Mouse (Mus musculus) kidney, embryonic 15.5 days (tissue): Measurements from ENCODE around the gene Hist1h2bh. TPM values are rescaled to one million over a fixed set of nuclear protein-coding genes. Genes with fewer than 3 reads are reported as not detected.
A peak's percentile ranks its signal among the peaks of the same experiment; 100 is the strongest.

Source experiments
- ATAC-seq: fragments of 200-750 bp; cut with Nextera tagmentation; replicated peaks from 2 replicates; pipeline ENCODE4 v1.8.0; 2017; ENCODE audit warnings: moderate TSS enrichment; ENCODE audit not compliant: low FRiP score
- H3K27ac ChIP-seq: fragments of 300-500 bp; sonication (generic); 2 replicates; pipeline ENCODE4 v1.5.1; 2015; ENCODE audit warnings: mild to moderate bottlenecking, inconsistent platforms
- H3K27me3 ChIP-seq: fragments of 300-500 bp; sonication (generic); 2 replicates; pipeline ENCODE4 v1.6.1; 2015; ENCODE audit warnings: inconsistent platforms
- H3K36me3 ChIP-seq: fragments of 300-500 bp; sonication (generic); 2 replicates; pipeline ENCODE4 v1.6.1; 2015; ENCODE audit warnings: inconsistent platforms
- H3K4me1 ChIP-seq: fragments of 300-500 bp; sonication (generic); 2 replicates; pipeline ENCODE4 v1.6.1; 2015; ENCODE audit warnings: inconsistent platforms
- H3K4me2 ChIP-seq: fragments of 300-500 bp; sonication (generic); 2 replicates; pipeline ENCODE4 v1.6.1; 2015; ENCODE audit warnings: moderate library complexity, mild to moderate bottlenecking, inconsistent platforms
- H3K4me3 ChIP-seq: fragments of 300-500 bp; sonication (generic); replicated peaks from 2 replicates; pipeline ENCODE4 v1.5.1; 2015; ENCODE audit warnings: mild to moderate bottlenecking, inconsistent platforms
- H3K9ac ChIP-seq: fragments of 300-500 bp; sonication (generic); 2 replicates; pipeline ENCODE4 v1.6.1; 2015; ENCODE audit warnings: mild to moderate bottlenecking, inconsistent platforms
- H3K9me3 ChIP-seq: fragments of 300-500 bp; sonication (generic); replicated peaks from 2 replicates; pipeline ENCODE4 v1.6.1; 2016; ENCODE audit warnings: inconsistent platforms
- WGBS: fragments of 180-500 bp; shearing (Covaris S2); methylation state at CpG from one replicate; pipeline ENCODE4 v1.1.7; 2015; ENCODE audit warnings: mixed read lengths; 5-methylcytosine and 5-hydroxymethylcytosine counted together
- polyA plus RNA-seq: library from polyadenylated mRNA; unstranded; fragments of >200 nt; fragmentation: Nextera tagmentation; extraction: Ambion mirVana; gene quantifications from 2 replicates; pipeline ENCODE4 v1.2.1, GENCODE M21; 2015

Hist1h2bh gene
- polyA plus RNA-seq, 1 experiment from 2014 or later, result 1.1 TPM

DNA sequence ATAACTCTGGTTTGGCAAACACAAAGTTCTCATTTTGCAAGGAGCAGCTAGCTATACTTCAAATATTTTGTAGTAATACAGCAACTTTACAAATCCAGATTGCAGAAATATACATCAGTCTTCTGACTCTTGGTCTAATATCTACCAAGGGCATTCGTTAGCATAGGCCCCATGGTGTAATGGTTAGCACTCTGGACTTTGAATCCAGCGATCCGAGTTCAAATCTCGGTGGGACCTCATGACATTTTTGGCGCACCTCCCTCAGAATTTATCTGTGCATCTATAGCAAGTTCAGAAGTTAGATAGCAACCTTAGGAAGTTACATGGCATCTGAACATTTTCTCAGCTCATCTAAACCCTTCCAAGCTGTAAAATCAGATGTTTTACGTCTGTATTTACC, 24.3 kb downstream of the Hist1h2bh start:
- no peaks in the 10 kb centered on the region for H3K9me3 ChIP-seq
- H3K4me2 ChIP-seq, result peak overlapping the region; percentile 77
- H3K9ac ChIP-seq, result 0 out of 2 replicates have a peak overlapping the region, but pooled peaks have one; percentile 27
- WGBS, result under 1% methylated on average over 6 of the region's 6 CpGs
- H3K4me3 ChIP-seq, result peak overlapping the region; percentile 54
- H3K27ac ChIP-seq, result peak overlapping the region; percentile 71
- peaks cover 8% of the 10 kb centered on the region for H3K4me1 ChIP-seq
- peak; percentile 61 for ATAC-seq
- no peaks in the 10 kb centered on the region for H3K27me3 ChIP-seq
- H3K36me3 ChIP-seq, result no peaks in the 10 kb centered on the region

DNA sequence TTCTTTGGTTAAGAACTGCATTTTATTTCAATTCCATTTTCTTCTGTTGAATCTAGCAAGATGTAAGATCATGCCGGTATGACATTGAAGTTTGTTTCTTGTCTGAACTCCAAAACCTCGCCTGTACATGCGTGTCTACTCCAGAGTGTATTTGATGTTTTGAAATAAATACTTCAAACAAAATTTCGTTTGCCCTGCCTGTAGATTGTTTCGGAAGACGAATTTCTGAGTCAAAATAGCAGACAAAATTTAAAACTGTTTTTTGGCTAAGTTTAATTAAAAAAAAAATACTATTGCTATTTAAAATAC, 24.9 kb downstream of the Hist1h2bh start:
- H3K9ac ChIP-seq, result 0 out of 2 replicates have a peak overlapping the region, but pooled peaks have one; percentile 26
- peak overlapping the region; percentile 51; the same call in 1 of the 2 replicates for H3K27ac ChIP-seq
- WGBS, result 1% methylated on average over 6 of the region's 6 CpGs
- no peaks in the 10 kb centered on the region for H3K27me3 ChIP-seq
- peak overlapping the region; percentile 77 for H3K4me2 ChIP-seq
- ATAC-seq, result peak; percentile 0; the same call in 1 of the 2 replicates
- H3K36me3 ChIP-seq, result no peaks in the 10 kb centered on the region
- H3K4me1 ChIP-seq, result peaks cover 8% of the 10 kb centered on the region
- no peaks in the 10 kb centered on the region for H3K9me3 ChIP-seq
- H3K4me3 ChIP-seq, result peak overlapping the region; percentile 54

GRCm38 (mm10) chr13:23517603-23518294, 25.4 kb downstream of the Hist1h2bh start:
- H3K27ac ChIP-seq, result peak overlapping the region; percentile 86
- ATAC-seq, result peak; percentile 90
- no peaks in the 10 kb centered on the region for H3K36me3 ChIP-seq
- peak overlapping the region; percentile 34; the same call in 1 of the 2 replicates for H3K9ac ChIP-seq
- peak overlapping the region; percentile 77 for H3K4me2 ChIP-seq
- H3K27me3 ChIP-seq, result no peaks in the 10 kb centered on the region
- H3K9me3 ChIP-seq, result no peaks in the 10 kb centered on the region
- H3K4me3 ChIP-seq, result peak overlapping the region; percentile 54
- WGBS, result under 1% methylated on average over 27 of the region's 27 CpGs
- peaks cover 8% of the 10 kb centered on the region for H3K4me1 ChIP-seq

- Histone ChIP-seq H3K27ac (peak overlapping the region; percentile 86), H3K9ac (peak overlapping the region; percentile 36; the same call in 1 of the 2 replicates), H3K36me3 (no peaks in the 10 kb centered on the region), H3K4me2 (peak overlapping the region; percentile 77), H3K4me1 (peaks cover 8% of the 10 kb centered on the region), H3K27me3 (no peaks in the 10 kb centered on the region), H3K4me3 (peak overlapping the region; percentile 54), H3K9me3 (no peaks in the 10 kb centered on the region)
- under 1% methylated on average over 19 of the region's 19 CpGs for WGBS
- peak; percentile 66; the same call in 1 of the 2 replicates for ATAC-seq
Observed at GRCm38 (mm10) chr13:23516822-23517602, 26.2 kb downstream of the Hist1h2bh start.

GRCm38 (mm10) chr13:23515826-23516620, 27.2 kb downstream of the Hist1h2bh start:
- 54% methylated on average over 15 of the region's 15 CpGs for WGBS
- Histone ChIP-seq H3K4me2 (peak overlapping the region; percentile 77), H3K4me1 (peaks cover 8% of the 10 kb centered on the region), H3K9me3 (no peaks in the 10 kb centered on the region), H3K27me3 (no peaks in the 10 kb centered on the region), H3K36me3 (no peaks in the 10 kb centered on the region), H3K4me3 (peak overlapping the region; percentile 54), H3K9ac (peak overlapping the region; percentile 26; the same call in 1 of the 2 replicates), H3K27ac (no peak overlapping the region; the same call in 1 of the 2 replicates)
- ATAC-seq, result no peak

GRCm38 (mm10) chr13:23515281-23515680, 27.9 kb downstream of the Hist1h2bh start:
- Histone ChIP-seq H3K27ac (no peak overlapping the region), H3K9ac (no peak overlapping the region), H3K4me3 (no peak overlapping the region), H3K9me3 (no peaks in the 10 kb centered on the region), H3K4me1 (peaks cover 12% of the 10 kb centered on the region), H3K36me3 (no peaks in the 10 kb centered on the region), H3K27me3 (no peaks in the 10 kb centered on the region), H3K4me2 (no peak overlapping the region)
- WGBS, result 79% methylated on average over 5 of the region's 5 CpGs
- no peak for ATAC-seq

DNA sequence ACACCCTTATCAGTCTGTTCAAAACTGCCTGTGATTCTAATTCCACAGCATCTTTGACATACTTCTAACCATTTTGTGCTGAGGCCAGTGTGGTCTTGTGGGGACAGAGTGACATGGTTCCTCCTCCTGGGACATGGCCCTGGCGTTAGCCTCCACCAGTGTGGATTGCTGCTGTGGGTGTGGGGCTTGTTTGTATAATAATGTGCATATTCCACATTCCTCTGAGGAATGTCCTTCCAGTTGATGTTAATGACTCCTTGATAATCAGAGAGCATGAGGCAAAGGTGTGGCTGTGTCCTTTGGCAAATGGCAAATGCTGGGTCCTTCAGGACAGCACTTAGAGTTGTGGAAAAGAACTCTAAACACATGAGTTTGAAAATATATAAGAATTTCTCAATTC, 29.7 kb downstream of the Hist1h2bh start:
- Histone ChIP-seq H3K4me2 (no peak overlapping the region), H3K27ac (no peak overlapping the region), H3K9ac (no peak overlapping the region), H3K9me3 (no peaks in the 10 kb centered on the region), H3K4me1 (peaks cover 12% of the 10 kb centered on the region), H3K4me3 (no peak overlapping the region), H3K27me3 (no peaks in the 10 kb centered on the region), H3K36me3 (no peaks in the 10 kb centered on the region)
- ATAC-seq, result no peak
- 85% methylated on average over 1 of the region's 1 CpGs for WGBS

GRCm38 (mm10) chr13:23510127-23510526, 33.1 kb downstream of the Hist1h2bh start:
- Histone ChIP-seq H3K4me3 (no peak overlapping the region), H3K9me3 (no peaks in the 10 kb centered on the region), H3K9ac (no peak overlapping the region), H3K27ac (no peak overlapping the region), H3K36me3 (no peaks in the 10 kb centered on the region), H3K4me2 (no peak overlapping the region), H3K4me1 (peaks cover 24% of the 10 kb centered on the region), H3K27me3 (no peaks in the 10 kb centered on the region)
- ATAC-seq, result no peak
- WGBS, result 39% methylated on average over 1 of the region's 1 CpGs

DNA sequence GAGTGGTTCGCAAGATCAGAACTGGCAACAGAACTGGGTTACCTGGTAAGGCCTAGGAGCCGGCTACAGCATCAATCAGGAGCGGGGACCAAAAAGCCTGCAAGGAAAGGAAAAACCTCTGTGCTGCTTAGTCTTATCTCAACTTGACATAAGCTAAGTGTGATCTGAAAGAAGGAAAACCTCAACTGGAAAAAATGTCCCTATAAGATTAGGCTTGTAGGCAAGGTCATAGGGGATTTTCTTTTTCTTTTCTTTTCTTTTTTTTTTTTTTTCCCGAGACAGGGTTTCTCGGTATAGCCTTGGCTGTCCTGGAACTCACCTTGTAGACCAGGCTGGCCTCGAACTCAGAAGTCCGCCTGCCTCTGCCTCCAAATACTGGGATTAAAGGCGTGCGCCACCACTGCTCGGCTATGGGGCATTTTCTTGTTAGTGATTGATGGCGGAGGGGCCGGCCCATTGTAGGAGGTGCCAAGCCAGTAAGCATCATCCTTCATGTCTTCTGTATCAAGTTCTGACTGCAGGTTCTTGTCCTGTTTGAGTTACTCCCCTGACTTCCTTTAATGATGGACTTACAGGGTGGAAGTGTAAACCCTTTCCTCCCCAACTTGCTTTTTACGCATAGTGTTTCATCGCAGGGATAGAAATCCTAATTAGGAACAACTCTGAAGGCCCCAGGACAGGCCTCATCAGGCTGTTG, 36.2 kb downstream of the Hist1h2bh start:
- peak overlapping the region; percentile 63 for H3K4me2 ChIP-seq
- H3K27ac ChIP-seq, result no peak overlapping the region
- H3K27me3 ChIP-seq, result no peaks in the 10 kb centered on the region
- WGBS, result 28% methylated on average over 14 of the region's 14 CpGs
- H3K36me3 ChIP-seq, result no peaks in the 10 kb centered on the region
- H3K4me3 ChIP-seq, result peak overlapping the region; percentile 37
- H3K9me3 ChIP-seq, result no peaks in the 10 kb centered on the region
- peaks cover 32% of the 10 kb centered on the region for H3K4me1 ChIP-seq
- H3K9ac ChIP-seq, result no peak overlapping the region
- ATAC-seq, result no peak

- H3K36me3 ChIP-seq, result no peaks in the 10 kb centered on the region
- no peak overlapping the region for H3K27ac ChIP-seq
- peak overlapping the region; percentile 37 for H3K4me3 ChIP-seq
- peaks cover 37% of the 10 kb centered on the region for H3K4me1 ChIP-seq
- no peak for ATAC-seq
- 8% methylated on average over 13 of the region's 13 CpGs for WGBS
- peak overlapping the region; percentile 63 for H3K4me2 ChIP-seq
- no peak overlapping the region for H3K9ac ChIP-seq
- no peaks in the 10 kb centered on the region for H3K9me3 ChIP-seq
- H3K27me3 ChIP-seq, result no peaks in the 10 kb centered on the region
Observed at GRCm38 (mm10) chr13:23506351-23506750, 36.8 kb downstream of the Hist1h2bh start.

- Histone ChIP-seq H3K27ac (0 out of 2 replicates have a peak overlapping the region, but pooled peaks have one; percentile 18), H3K27me3 (no peaks in the 10 kb centered on the region), H3K4me3 (peak overlapping the region; percentile 37), H3K36me3 (no peaks in the 10 kb centered on the region), H3K4me1 (peaks cover 37% of the 10 kb centered on the region), H3K4me2 (peak overlapping the region; percentile 63), H3K9ac (0 out of 2 replicates have a peak overlapping the region, but pooled peaks have one; percentile 21), H3K9me3 (no peaks in the 10 kb centered on the region)
- ATAC-seq, result no peak
- WGBS, result 10% methylated on average over 14 of the region's 14 CpGs
Observed at GRCm38 (mm10) chr13:23505662-23506345, 37.4 kb downstream of the Hist1h2bh start.
